Mouse (Mus musculus) brain, embryonic 14.5 days (tissue): ENCODE data around the gene Mrm1. TPM values are rescaled to one million over a fixed set of nuclear protein-coding genes. Genes with fewer than 3 reads are reported as not detected.

Experiments
- DNase-seq: peaks from one replicate; pipeline ENCODE4 v3.0.0-alpha.2; 2011; ENCODE audit warnings: low read depth
- CTCF ChIP-seq: fragments of 200-500 bp; IDR thresholded peaks from 2 replicates; pipeline ENCODE4 v1.5.1; 2012; ENCODE audit warnings: inconsistent platforms, mild to moderate bottlenecking, moderate library complexity, borderline replicate concordance; ENCODE audit not compliant: insufficient read depth, insufficient read length; ENCODE audit errors: extremely low read depth
- POLR2A ChIP-seq: fragments of 200-500 bp; IDR thresholded peaks from 2 replicates; pipeline ENCODE4 v1.6.1; 2012; ENCODE audit warnings: mild to moderate bottlenecking, inconsistent platforms, borderline replicate concordance; ENCODE audit not compliant: poor library complexity, insufficient read depth, insufficient read length, severe bottlenecking; ENCODE audit errors: extremely low read depth
- polyA plus RNA-seq: library from polyadenylated mRNA; depleted of rRNA; stranded (reverse); fragments of >200 nt; gene quantifications from 2 replicates; pipeline ENCODE4 v1.2.3, GENCODE M21; 2012

Mrm1 gene
- polyA plus RNA-seq, 1 experiment: 8.4 TPM

DNA sequence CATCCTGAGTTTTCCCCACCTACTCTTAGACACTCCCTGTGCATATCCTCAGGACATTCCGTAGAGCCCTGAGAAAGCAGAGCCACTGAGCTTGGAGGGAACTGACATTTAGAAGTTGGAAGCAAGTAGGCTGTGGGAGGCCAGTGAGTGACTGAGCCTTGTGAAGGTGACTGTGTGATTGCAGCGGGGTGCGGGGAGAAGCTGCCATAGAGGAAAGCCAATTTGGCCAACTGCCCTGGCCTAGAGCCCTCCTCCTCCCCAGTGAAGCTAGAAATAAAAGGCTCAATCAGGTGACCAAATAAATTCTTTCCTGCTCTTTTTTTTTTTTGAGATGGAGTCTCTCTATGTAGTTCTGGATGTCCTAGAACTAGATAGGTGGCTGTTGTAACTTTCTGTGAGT lies 6.9 kb upstream of the Mrm1 start:
- peak; percentile 66 for DNase-seq
- TF ChIP-seq CTCF (no peak), POLR2A (no peak)

DNA sequence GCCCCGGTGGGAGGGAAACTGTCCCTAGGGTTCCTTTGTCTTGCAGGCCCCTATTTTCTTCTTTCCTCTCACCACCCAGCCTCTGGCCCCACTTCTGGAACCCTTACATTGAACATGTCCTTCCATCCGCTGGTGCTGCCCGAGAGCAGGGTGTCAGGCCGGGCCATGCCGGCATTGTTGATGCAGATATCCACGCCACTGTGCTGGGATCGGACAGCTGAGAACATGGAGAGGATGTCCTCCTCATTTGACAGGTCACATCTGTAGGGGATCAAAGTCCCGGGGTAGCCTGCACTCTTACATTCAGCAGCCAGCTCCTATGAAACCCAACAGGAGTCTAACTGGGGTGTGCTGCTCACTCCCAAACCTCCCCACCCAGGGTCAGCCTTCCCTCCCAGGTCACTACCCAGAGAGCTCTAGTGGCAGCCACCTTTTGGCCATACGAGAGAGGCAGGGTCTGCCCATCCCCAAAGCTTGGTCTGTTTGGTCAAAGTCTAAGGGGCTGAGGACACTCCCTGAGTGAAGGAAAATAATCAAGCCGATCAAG lies 6.0 kb upstream of the Mrm1 start:
- TF ChIP-seq POLR2A (no peak), CTCF (no peak)

DNA sequence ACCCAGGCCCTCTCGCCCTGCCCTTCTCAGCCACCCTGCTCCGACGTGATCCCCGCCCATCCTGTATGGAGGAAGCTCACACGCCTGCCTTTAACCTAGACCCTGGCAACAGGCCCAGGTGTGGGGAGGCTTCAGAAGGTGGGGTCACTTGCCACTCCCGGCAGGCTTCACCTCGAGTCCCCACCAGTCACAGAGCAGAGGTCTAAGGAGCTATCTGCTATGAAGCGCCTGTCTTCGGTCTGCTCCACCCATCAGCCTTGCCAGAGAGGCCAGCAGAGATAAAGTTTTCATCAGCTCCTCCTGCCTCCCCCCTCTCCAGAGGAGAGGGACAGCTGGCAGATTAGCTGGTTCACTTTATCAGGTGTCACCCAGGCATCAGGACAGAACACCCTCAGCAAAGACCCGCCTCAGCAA lies 4.2 kb upstream of the Mrm1 start:
- no peak for DNase-seq
- TF ChIP-seq CTCF (no peak), POLR2A (no peak)

More for the DNA sequence above, 6.0 kb upstream of the Mrm1 start:
- no peak for DNase-seq

DNA sequence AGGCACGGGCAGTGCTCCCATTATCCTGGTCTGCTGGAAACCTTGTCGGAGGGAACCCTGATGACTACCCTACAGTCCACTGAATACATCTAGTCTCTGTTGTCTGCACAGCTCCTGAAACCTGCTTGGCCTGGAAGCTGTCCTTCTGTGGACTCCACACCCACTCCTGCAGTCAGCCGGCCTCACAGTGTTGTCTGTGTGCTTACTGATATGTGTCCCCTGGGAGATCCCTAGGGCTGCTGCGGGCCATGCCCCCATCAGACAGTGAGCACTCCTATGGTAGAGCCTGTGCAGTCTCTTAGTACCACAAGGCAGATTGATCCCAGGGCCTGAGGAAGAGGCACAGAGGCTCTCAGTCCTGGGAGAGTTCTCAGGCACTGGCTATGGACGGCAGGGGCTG lies 3.2 kb upstream of the Mrm1 start:
- no peak for DNase-seq
- TF ChIP-seq CTCF: no peak
- TF ChIP-seq POLR2A: no peak

- TF ChIP-seq CTCF (no peak), POLR2A (no peak)
- DNase-seq: no peak
Measured at GRCm38 (mm10) chr11:84821131-84821770, 1.9 kb upstream of the Mrm1 start.

DNA sequence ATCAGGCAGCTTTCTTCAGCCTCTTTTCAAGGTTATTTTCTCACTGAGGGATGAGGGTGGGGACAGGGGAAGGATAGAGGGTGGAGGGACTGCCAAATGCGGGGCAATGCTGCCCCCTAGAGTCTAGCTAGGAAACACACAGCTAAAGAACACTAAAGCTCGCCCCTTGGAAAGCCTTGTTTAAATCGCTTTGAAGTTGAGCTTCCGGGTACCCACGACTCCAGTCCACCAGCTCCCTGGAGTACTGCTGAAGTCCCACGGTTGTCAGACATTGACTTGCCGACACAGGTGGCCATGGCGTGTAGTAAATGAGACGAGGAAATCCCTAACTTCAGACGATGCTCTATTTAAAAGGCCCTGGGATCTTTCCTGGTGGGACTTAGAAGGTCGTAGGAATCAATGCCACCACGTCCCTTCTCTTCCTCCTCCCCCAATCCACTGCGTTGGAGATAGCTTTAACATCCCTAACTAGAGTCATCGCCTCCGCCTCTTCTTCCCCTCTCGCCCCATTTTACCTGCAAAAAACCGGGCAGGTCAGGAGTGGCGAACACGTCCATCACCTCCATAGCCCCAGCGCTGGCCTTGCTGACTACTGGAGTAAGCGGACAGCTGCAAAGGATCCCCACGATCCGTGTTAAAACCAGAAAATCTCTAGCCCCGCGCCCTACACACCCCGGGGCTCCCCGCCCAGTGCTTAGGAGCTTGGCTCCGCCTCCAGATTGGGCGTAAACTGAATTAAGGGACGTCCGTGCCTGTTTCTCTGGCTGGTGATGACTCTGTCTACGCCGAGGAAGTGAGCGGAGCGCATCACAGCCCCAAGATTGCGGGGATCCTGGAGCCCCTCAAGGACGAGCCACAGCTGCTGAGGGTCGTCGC lies 992 bp downstream of the Mrm1 start:
- DNase-seq: peak; percentile 92
- no peak for TF ChIP-seq POLR2A
- peak; percentile 83 for TF ChIP-seq CTCF

DNA sequence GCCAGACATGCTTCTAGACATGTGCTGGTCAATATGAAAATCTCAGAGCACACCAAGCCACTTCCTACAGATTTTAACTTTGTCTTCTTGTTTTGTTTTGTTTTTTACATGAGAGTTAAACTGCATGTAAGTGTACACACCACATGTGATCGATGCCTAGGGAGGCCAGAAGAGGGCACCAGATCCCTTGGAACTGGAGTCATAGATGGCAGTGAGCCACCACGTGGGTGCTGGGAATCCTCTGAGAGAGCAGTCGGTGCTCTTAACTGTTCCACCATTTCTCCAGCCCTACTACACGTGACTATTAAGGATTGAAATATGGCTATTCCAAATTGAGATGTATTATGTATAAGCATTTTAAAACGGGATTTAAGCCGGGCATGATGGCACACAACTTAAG lies 2.0 kb downstream of the Mrm1 start:
- DNase-seq: no peak
- TF ChIP-seq CTCF (no peak), POLR2A (no peak)

DNA sequence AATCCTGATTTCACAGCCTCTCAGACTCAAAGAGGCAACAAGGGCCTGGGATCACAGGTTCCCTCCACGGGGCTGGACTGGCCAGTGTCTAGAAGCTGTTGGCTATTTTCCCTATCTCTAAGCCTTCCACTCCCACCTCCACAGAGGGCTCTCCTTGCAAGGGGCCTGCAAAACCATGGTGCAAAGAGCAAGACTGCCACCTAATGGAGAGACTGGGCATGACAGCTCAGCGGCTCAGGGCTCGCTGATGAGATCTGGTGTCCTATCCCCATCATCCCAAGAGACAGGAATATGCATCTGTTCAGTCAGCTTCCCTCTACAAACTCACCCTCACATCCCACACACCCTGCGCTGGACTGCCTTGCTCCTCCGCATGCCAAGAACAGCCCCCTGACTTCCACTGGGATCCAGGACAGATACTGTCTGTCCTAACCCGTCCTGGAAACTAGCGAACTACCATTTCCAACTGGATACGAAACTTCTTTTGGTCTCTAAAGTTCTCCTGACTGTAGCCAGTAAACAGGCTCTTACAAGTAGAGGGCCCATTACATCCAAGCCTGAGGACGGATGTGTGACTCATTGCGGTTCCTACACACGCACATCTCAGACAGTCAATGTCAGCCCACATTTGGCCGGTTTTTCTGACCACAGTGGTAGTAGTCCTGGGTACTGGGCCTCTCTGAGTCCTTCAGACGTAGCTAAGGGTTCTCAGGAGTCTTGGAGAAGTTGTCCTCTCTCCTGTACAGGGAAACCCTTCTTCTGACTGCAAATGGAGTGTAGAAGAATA lies 5.4 kb downstream of the Mrm1 start:
- TF ChIP-seq POLR2A (no peak), CTCF (peak; percentile 98)
- peak; percentile 82 for DNase-seq

DNA sequence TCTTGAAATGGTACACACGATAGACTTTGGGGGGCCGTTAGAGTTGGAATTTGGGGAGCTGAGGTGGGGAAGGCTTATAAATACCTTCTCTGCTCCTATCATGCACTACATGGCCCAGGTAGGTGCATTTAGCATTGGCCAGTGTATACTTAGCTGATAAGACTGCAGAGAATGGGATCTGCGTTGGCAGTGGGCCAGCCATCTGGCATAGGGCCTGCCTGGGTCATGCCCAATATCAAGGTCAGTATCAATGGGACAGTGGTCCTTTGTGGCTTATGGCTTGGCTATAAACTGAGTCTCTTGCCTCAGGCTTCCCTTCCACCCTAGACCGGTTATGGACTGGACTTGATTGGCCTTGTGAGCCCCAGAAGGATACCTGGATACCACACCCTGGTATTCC lies 14.9 kb downstream of the Mrm1 start:
- TF ChIP-seq CTCF (no peak), POLR2A (no peak)
- no peak for DNase-seq

GRCm38 (mm10) chr11:84797627-84798353 lies 21.5 kb downstream of the Mrm1 start:
- TF ChIP-seq POLR2A (no peak), CTCF (peak; percentile 97)

More at GRCm38 (mm10) chr11:84797627-84798353, 21.5 kb downstream of the Mrm1 start:
- DNase-seq: peak; percentile 86
